Comparison of ENCODE assay signal across 13 mouse cellular contexts in genomic region chr13:19137932-19138331, GRCm38 (mm10).
DNase-seq lines count a peak whose midpoint lies in the region; ATAC-seq lines count a peak whose summit lies in the region.
"Had no signal": no experiment of that assay in that cellular context is flagged by ENCODE, and none has a peak within 500 bp of the region (broad histone marks: within the 10 kb centered on the region; RNA-seq: fewer than 3 reads in every experiment).

No protein-coding gene starts in this region.

- no peak overlapping the region for H3K9ac ChIP-seq in forebrain, embryonic 11.5 days (ENCODE audit: low read length)
- H3K9ac ChIP-seq in forebrain, embryonic 16.5 days (replicated peaks; ENCODE audit: low read depth, low read length): no peak overlapping the region
- H3K9ac ChIP-seq in midbrain, embryonic 16.5 days (ENCODE audit: low read depth, low read length): no peak overlapping the region
- no peak overlapping the region for H3K9ac ChIP-seq in limb, embryonic 13.5 days
- H3K9ac ChIP-seq: lung, embryonic 15.5 days had no signal

- H3K27me3 ChIP-seq in forebrain, embryonic 11.5 days (ENCODE audit: control insufficient read depth, insufficient read depth, low read length): no peaks in the 10 kb centered on the region
- no peaks in the 10 kb centered on the region for H3K27me3 ChIP-seq in forebrain, embryonic 16.5 days (replicated peaks; ENCODE audit: control insufficient read depth, insufficient read depth, low read length)
- H3K27me3 ChIP-seq in midbrain, embryonic 16.5 days (ENCODE audit: control insufficient read depth, insufficient read depth, low read depth, low read length): no peaks in the 10 kb centered on the region
- no peaks in the 10 kb centered on the region for H3K27me3 ChIP-seq in midbrain, embryonic 10.5 days (ENCODE audit: low read depth, poor library complexity, severe bottlenecking)
- H3K27me3 ChIP-seq in embryonic facial prominence, embryonic 10.5 days (replicated peaks; ENCODE audit: low read depth, poor library complexity, severe bottlenecking): no peaks in the 10 kb centered on the region
- H3K27me3 ChIP-seq in limb, embryonic 13.5 days: no peaks in the 10 kb centered on the region
- H3K27me3 ChIP-seq: lung, embryonic 15.5 days had no signal

- no peaks in the 10 kb centered on the region for H3K36me3 ChIP-seq in forebrain, embryonic 11.5 days (ENCODE audit: control insufficient read depth, insufficient read depth, low read length)
- no peaks in the 10 kb centered on the region for H3K36me3 ChIP-seq in forebrain, embryonic 16.5 days (ENCODE audit: control insufficient read depth, insufficient read depth)
- H3K36me3 ChIP-seq in midbrain, embryonic 16.5 days (ENCODE audit: control insufficient read depth, insufficient read depth, low read length): peaks cover 4% of the 10 kb centered on the region; the same call in 1 of the 2 replicates
- no peaks in the 10 kb centered on the region for H3K36me3 ChIP-seq in midbrain, embryonic 10.5 days
- H3K36me3 ChIP-seq in embryonic facial prominence, embryonic 10.5 days (replicated peaks): no peaks in the 10 kb centered on the region
- no peaks in the 10 kb centered on the region for H3K36me3 ChIP-seq in limb, embryonic 13.5 days
- H3K36me3 ChIP-seq: lung, embryonic 15.5 days had no signal

- H3K4me2 ChIP-seq in forebrain, embryonic 11.5 days (ENCODE audit: low read depth, low read length, severe bottlenecking): no peak overlapping the region
- H3K4me2 ChIP-seq in forebrain, embryonic 16.5 days (ENCODE audit: low read length): no peak overlapping the region
- no peak overlapping the region for H3K4me2 ChIP-seq in midbrain, embryonic 16.5 days (ENCODE audit: low read length)
- H3K4me2 ChIP-seq in limb, embryonic 13.5 days (replicated peaks): no peak overlapping the region
- H3K4me2 ChIP-seq: lung, embryonic 15.5 days had no signal

- 42% methylated on average over 5 of the region's 5 CpGs for WGBS in forebrain, embryonic 11.5 days
- 31% methylated on average over 5 of the region's 5 CpGs for WGBS in forebrain, embryonic 16.5 days
- 32% methylated on average over 5 of the region's 5 CpGs for WGBS in midbrain, embryonic 16.5 days
- 44% methylated on average over 5 of the region's 5 CpGs for WGBS in midbrain, embryonic 10.5 days
- WGBS in embryonic facial prominence, embryonic 10.5 days: 39% methylated on average over 5 of the region's 5 CpGs
- 20% methylated on average over 5 of the region's 5 CpGs for WGBS in limb, embryonic 13.5 days

- ATAC-seq in forebrain, embryonic 11.5 days (replicated peaks; ENCODE audit: low FRiP score): 0 out of 2 replicates have a peak, but pooled peaks have one; percentile 24
- ATAC-seq in forebrain, embryonic 16.5 days: no peak
- ATAC-seq in midbrain, embryonic 16.5 days: 0 out of 2 replicates have a peak, but pooled peaks have one; percentile 50
- peak; percentile 75 for ATAC-seq in limb, embryonic 13.5 days (ENCODE audit: low FRiP score, low read depth)

- no peak overlapping the region for H3K4me3 ChIP-seq in forebrain, embryonic 11.5 days (ENCODE audit: low read depth, low read length)
- H3K4me3 ChIP-seq in forebrain, embryonic 16.5 days (replicated peaks; ENCODE audit: low read length): no peak overlapping the region
- no peak overlapping the region for H3K4me3 ChIP-seq in midbrain, embryonic 16.5 days (ENCODE audit: low read depth, low read length)
- no peak overlapping the region for H3K4me3 ChIP-seq in midbrain, embryonic 10.5 days
- H3K4me3 ChIP-seq in embryonic facial prominence, embryonic 10.5 days: no peak overlapping the region
- H3K4me3 ChIP-seq in limb, embryonic 13.5 days: no peak overlapping the region
- H3K4me3 ChIP-seq: heart, adult 2 months; lung, embryonic 15.5 days had no signal

- H3K9me3 ChIP-seq in forebrain, embryonic 11.5 days (ENCODE audit: control insufficient read depth, low read length): no peaks in the 10 kb centered on the region
- H3K9me3 ChIP-seq in forebrain, embryonic 16.5 days (ENCODE audit: control insufficient read depth, low read length): no peaks in the 10 kb centered on the region
- no peaks in the 10 kb centered on the region for H3K9me3 ChIP-seq in midbrain, embryonic 16.5 days (replicated peaks; ENCODE audit: control insufficient read depth, low read length, poor library complexity, severe bottlenecking)
- no peaks in the 10 kb centered on the region for H3K9me3 ChIP-seq in midbrain, embryonic 10.5 days (replicated peaks)
- H3K9me3 ChIP-seq in embryonic facial prominence, embryonic 10.5 days: no peaks in the 10 kb centered on the region
- no peaks in the 10 kb centered on the region for H3K9me3 ChIP-seq in limb, embryonic 13.5 days
- H3K9me3 ChIP-seq: lung, embryonic 15.5 days had no signal

- H3K27ac ChIP-seq in forebrain, embryonic 11.5 days (ENCODE audit: low read depth, low read length): no peak overlapping the region
- H3K27ac ChIP-seq in forebrain, embryonic 16.5 days (ENCODE audit: low read length): no peak overlapping the region
- no peak overlapping the region for H3K27ac ChIP-seq in midbrain, embryonic 16.5 days (ENCODE audit: low read length)
- H3K27ac ChIP-seq in midbrain, embryonic 10.5 days (replicated peaks): no peak overlapping the region
- H3K27ac ChIP-seq in embryonic facial prominence, embryonic 10.5 days (replicated peaks): no peak overlapping the region
- H3K27ac ChIP-seq in limb, embryonic 13.5 days: no peak overlapping the region
- H3K27ac ChIP-seq: heart, adult 2 months; lung, embryonic 15.5 days had no signal

- no peaks in the 10 kb centered on the region for H3K4me1 ChIP-seq in forebrain, embryonic 11.5 days (replicated peaks; ENCODE audit: control insufficient read depth, insufficient read depth, low read length)
- H3K4me1 ChIP-seq in forebrain, embryonic 16.5 days (replicated peaks; ENCODE audit: control insufficient read depth, insufficient read depth, low read length): no peaks in the 10 kb centered on the region
- no peaks in the 10 kb centered on the region for H3K4me1 ChIP-seq in midbrain, embryonic 16.5 days (ENCODE audit: control insufficient read depth, insufficient read depth, low read length)
- H3K4me1 ChIP-seq in midbrain, embryonic 10.5 days: no peaks in the 10 kb centered on the region
- peaks cover 4% of the 10 kb centered on the region; the same call in 1 of the 2 replicates for H3K4me1 ChIP-seq in embryonic facial prominence, embryonic 10.5 days
- H3K4me1 ChIP-seq in limb, embryonic 13.5 days: peaks cover 9% of the 10 kb centered on the region
- H3K4me1 ChIP-seq: lung, embryonic 15.5 days had no signal

- intact Hi-C loops in left cerebral cortex, postnatal 14 days (cut with DNase I): no loop called here

- no peak for DNase-seq in forebrain, embryonic 11.5 days (ENCODE audit: low spot score)
- DNase-seq in midbrain, embryonic 10.5 days (ENCODE audit: low spot score): no peak
- DNase-seq in embryonic facial prominence, embryonic 10.5 days (ENCODE audit: low spot score): peak; percentile 23
- no peak for DNase-seq in liver
- DNase-seq in left cerebral cortex, postnatal 14 days (ENCODE audit: low spot score in 2 of 2): no peak
- DNase-seq: adrenal gland, postnatal 36 days; heart, adult 2 months; heart, postnatal 10 days; kidney, postnatal 4 days had no signal
